Mouse (Mus musculus): ENCODE results near the gene Klhl10. TPM values are rescaled to one million over a fixed set of nuclear protein-coding genes. Genes with fewer than 3 reads are reported as not detected.
A peak's percentile ranks its signal among the peaks of the same experiment; 100 is the strongest.

Klhl10 gene
- polyA plus RNA-seq, 1 experiment = 0.52 TPM

- peaks cover 5% of the 10 kb centered on the region; the same call in 1 of the 2 replicates for H3K4me1 ChIP-seq (ENCODE audit: control insufficient read depth, insufficient read depth, low read length)
- TF ChIP-seq POLR2A (IDR thresholded peaks at IDR 0.05; ENCODE audit: extremely low read depth, insufficient read depth, low read length) (peak; percentile 99), CTCF (IDR thresholded peaks at IDR 0.05; ENCODE audit: extremely low read depth, insufficient read depth, low read length) (peak; percentile 81)
- peak within 1 kb of the TSS; percentile 52 for H3K27ac ChIP-seq (ENCODE audit: insufficient read depth, low read length)
- peak within 1 kb of the TSS; percentile 96 for H3K4me3 ChIP-seq (ENCODE audit: insufficient read depth, low read length)
Measured at GRCm38 (mm10) chr11:100472197-100472934, 30.6 kb downstream of the Klhl10 start, which contains the start of gene Klhl11. Klhl11 (minus strand) TSS chr11:100472741.

DNA sequence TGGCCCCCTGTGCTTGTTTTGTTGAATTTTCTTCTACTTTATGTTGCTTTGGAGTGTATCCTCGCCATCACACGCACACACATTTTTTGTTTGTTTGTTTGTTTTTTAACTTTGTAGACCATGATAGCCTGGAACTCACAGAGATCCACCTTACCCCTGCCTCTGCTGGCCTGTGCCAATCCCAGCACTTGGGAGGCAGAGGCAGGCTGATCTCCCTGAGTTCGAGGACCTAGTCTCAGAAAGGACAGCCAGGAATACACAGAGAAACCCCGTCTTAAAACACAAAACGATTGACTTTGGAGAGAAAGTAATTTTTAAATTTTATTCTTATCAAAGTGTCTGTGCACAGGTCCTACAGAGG is 31.2 kb downstream of the Klhl10 start:
- Histone ChIP-seq H3K27ac (ENCODE audit: insufficient read depth, low read length) (no peak overlapping the region), H3K4me1 (ENCODE audit: control insufficient read depth, insufficient read depth, low read length) (peaks cover 5% of the 10 kb centered on the region; the same call in 1 of the 2 replicates), H3K4me3 (ENCODE audit: insufficient read depth, low read length) (peak overlapping the region; percentile 96; the same call in 1 of the 2 replicates)
- no peak for TF ChIP-seq CTCF (IDR thresholded peaks at IDR 0.05; ENCODE audit: extremely low read depth, insufficient read depth, low read length)

- no peak overlapping the region for H3K27ac ChIP-seq (ENCODE audit: insufficient read depth, low read length)
Measured at GRCm38 (mm10) chr11:100476281-100476680, 34.6 kb downstream of the Klhl10 start.

GRCm38 (mm10) chr11:100479152-100479551 is 37.4 kb downstream of the Klhl10 start:
- Histone ChIP-seq H3K4me1 (ENCODE audit: control insufficient read depth, insufficient read depth, low read length) (no peaks in the 10 kb centered on the region), H3K27ac (ENCODE audit: insufficient read depth, low read length) (no peak overlapping the region), H3K4me3 (ENCODE audit: insufficient read depth, low read length) (no peak overlapping the region)
- TF ChIP-seq POLR2A (IDR thresholded peaks at IDR 0.05; ENCODE audit: extremely low read depth, insufficient read depth, low read length) (no peak), CTCF (IDR thresholded peaks at IDR 0.05; ENCODE audit: extremely low read depth, insufficient read depth, low read length) (no peak)

More at GRCm38 (mm10) chr11:100476281-100476680, 34.6 kb downstream of the Klhl10 start:
- no peak overlapping the region for H3K4me3 ChIP-seq (ENCODE audit: insufficient read depth, low read length)
- TF ChIP-seq POLR2A (IDR thresholded peaks at IDR 0.05; ENCODE audit: extremely low read depth, insufficient read depth, low read length) (no peak), CTCF (IDR thresholded peaks at IDR 0.05; ENCODE audit: extremely low read depth, insufficient read depth, low read length) (no peak)
- no peaks in the 10 kb centered on the region for H3K4me1 ChIP-seq (ENCODE audit: control insufficient read depth, insufficient read depth, low read length)

GRCm38 (mm10) chr11:100484461-100484860 is 42.7 kb downstream of the Klhl10 start:
- no peak for TF ChIP-seq CTCF (IDR thresholded peaks at IDR 0.05; ENCODE audit: extremely low read depth, insufficient read depth, low read length)
- no peak for TF ChIP-seq POLR2A (IDR thresholded peaks at IDR 0.05; ENCODE audit: extremely low read depth, insufficient read depth, low read length)
- no peak overlapping the region for H3K27ac ChIP-seq (ENCODE audit: insufficient read depth, low read length)
- H3K4me1 ChIP-seq (ENCODE audit: control insufficient read depth, insufficient read depth, low read length) = no peaks in the 10 kb centered on the region
- no peak overlapping the region for H3K4me3 ChIP-seq (ENCODE audit: insufficient read depth, low read length)

DNA sequence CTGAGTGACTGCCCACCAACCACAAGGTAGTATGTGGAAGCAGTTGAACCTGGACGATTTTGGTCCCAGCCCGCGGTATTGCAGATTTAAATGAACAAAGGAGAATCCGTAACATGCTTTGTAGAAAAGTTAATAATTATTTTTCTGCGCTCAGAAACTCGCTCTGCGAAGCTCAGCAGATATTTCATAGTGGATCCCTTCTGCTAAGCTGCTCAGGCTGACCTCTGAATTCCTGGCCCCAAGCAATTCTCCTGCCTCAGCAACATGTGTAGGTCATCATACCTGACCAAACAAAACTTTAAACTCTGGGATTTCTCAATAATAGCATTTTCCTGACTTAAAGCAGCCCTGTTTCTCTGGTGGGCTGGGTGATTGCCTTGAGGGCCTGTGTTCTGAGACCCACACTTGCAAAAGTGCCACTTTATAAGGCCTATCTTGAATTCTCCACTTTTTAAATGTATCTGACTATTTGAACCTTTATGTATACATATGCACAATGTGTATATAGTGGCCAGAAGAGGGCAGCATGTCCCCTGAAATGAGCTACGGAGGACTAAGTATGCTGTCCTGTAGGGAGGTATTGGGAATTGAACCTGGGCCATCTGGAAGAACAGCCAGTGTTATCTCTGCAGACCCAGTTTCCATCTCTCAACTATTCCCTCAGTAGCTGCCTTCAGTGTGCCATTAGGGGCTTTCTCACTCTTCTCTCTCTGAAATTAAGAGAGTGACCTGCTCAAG is 44.3 kb downstream of the Klhl10 start:
- TF ChIP-seq CTCF (IDR thresholded peaks at IDR 0.05; ENCODE audit: extremely low read depth, insufficient read depth, low read length) (peak; percentile 37), POLR2A (IDR thresholded peaks at IDR 0.05; ENCODE audit: extremely low read depth, insufficient read depth, low read length) (no peak)
- H3K4me3 ChIP-seq (ENCODE audit: insufficient read depth, low read length) = no peak overlapping the region
- H3K27ac ChIP-seq (ENCODE audit: insufficient read depth, low read length) = no peak overlapping the region
- H3K4me1 ChIP-seq (ENCODE audit: control insufficient read depth, insufficient read depth, low read length) = no peaks in the 10 kb centered on the region

DNA sequence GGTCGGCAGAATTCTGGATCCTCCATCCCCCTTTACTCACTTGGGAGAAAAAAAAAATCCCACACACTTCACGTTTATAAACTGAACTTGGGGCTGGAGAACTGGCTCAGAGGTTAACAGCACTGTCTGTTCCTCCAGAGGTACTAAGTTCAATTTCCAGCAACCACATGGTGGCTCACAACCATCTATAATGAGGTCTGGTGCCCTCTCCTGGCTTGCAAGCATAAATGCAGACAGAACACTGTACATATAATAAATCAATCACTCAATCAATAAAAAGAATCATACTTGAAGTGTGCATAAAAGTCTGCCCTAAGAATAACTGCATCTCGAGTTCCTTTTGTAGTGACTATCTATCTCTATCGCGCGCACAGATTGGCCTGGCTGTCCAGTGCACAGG is 49.2 kb downstream of the Klhl10 start:
- Histone ChIP-seq H3K4me1 (ENCODE audit: control insufficient read depth, insufficient read depth, low read length) (no peaks in the 10 kb centered on the region), H3K27ac (ENCODE audit: insufficient read depth, low read length) (no peak overlapping the region), H3K4me3 (ENCODE audit: insufficient read depth, low read length) (no peak overlapping the region)
- TF ChIP-seq POLR2A (IDR thresholded peaks at IDR 0.05; ENCODE audit: extremely low read depth, insufficient read depth, low read length) (no peak), CTCF (IDR thresholded peaks at IDR 0.05; ENCODE audit: extremely low read depth, insufficient read depth, low read length) (peak; percentile 26; the same call in 1 of the 2 replicates)

- H3K27ac ChIP-seq (ENCODE audit: insufficient read depth, low read length) = no peak overlapping the region
- no peak overlapping the region for H3K4me3 ChIP-seq (ENCODE audit: insufficient read depth, low read length)
- TF ChIP-seq CTCF (IDR thresholded peaks at IDR 0.05; ENCODE audit: extremely low read depth, insufficient read depth, low read length) = no peak
- TF ChIP-seq POLR2A (IDR thresholded peaks at IDR 0.05; ENCODE audit: extremely low read depth, insufficient read depth, low read length) = no peak
- H3K4me1 ChIP-seq (ENCODE audit: control insufficient read depth, insufficient read depth, low read length) = no peaks in the 10 kb centered on the region
Measured at GRCm38 (mm10) chr11:100493771-100494170, 52.1 kb downstream of the Klhl10 start.

- no peak overlapping the region for H3K4me3 ChIP-seq (ENCODE audit: insufficient read depth, low read length)
- no peaks in the 10 kb centered on the region for H3K4me1 ChIP-seq (ENCODE audit: control insufficient read depth, insufficient read depth, low read length)
- no peak overlapping the region for H3K27ac ChIP-seq (ENCODE audit: insufficient read depth, low read length)
- TF ChIP-seq POLR2A (IDR thresholded peaks at IDR 0.05; ENCODE audit: extremely low read depth, insufficient read depth, low read length) (no peak), CTCF (IDR thresholded peaks at IDR 0.05; ENCODE audit: extremely low read depth, insufficient read depth, low read length) (no peak)
Measured at GRCm38 (mm10) chr11:100500241-100500640, 58.5 kb downstream of the Klhl10 start.

DNA sequence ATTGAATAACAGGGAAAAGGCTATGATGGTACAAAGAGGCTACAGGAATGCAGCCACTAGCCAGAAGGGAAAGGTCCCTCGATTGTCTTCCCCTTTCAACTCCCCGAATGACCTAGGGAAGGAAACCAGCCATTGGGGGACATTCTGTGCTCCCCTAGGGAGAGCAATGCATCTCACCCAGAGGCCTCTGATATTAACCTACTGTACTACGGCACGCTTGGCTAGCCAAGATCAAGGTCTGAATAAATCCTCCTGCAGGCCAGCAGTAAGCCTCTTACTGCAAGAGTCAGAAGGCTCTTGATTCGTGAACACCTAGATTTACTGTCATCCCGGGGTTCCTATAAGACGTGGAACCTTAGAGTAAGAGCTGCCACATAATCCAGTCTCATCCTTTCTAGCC is 58.9 kb downstream of the Klhl10 start:
- Histone ChIP-seq H3K4me1 (ENCODE audit: control insufficient read depth, insufficient read depth, low read length) (no peaks in the 10 kb centered on the region), H3K27ac (ENCODE audit: insufficient read depth, low read length) (no peak overlapping the region)
- no peak for TF ChIP-seq POLR2A (IDR thresholded peaks at IDR 0.05; ENCODE audit: extremely low read depth, insufficient read depth, low read length)
- no peak for TF ChIP-seq CTCF (IDR thresholded peaks at IDR 0.05; ENCODE audit: extremely low read depth, insufficient read depth, low read length)

More for the DNA sequence above, 58.9 kb downstream of the Klhl10 start:
- no peak overlapping the region for H3K4me3 ChIP-seq (ENCODE audit: insufficient read depth, low read length)

All from cortical plate, adult 2 months (tissue).